Mouse (Mus musculus): Measurements from ENCODE around the gene Lipo3. TPM values are rescaled to one million over a fixed set of nuclear protein-coding genes. Genes with fewer than 3 reads are reported as not detected.
"Not testable (repeated sequence)": the region's sequence is repeated elsewhere in the genome, so short reads cannot be mapped to it uniquely, and the experiment has no call there.

Lipo3 gene
- 1 to 10 TPM; 4.7 to 5.1 TPM for total RNA-seq (2021)
- long read RNA-seq, partial matches to known transcripts, result 0 of 8 reads
- long read RNA-seq, other reads (novel, unspliced or antisense), result 5 of 8 reads

GRCm38 (mm10) chr19:33761287-33762086, at the start of gene Lipo3:
Gene Lipo3 (minus strand): TSS chr19:33761951.
- peak; percentile 1 to 19 for DNase-seq (ENCODE audit: low spot score in 2 of 2)

GRCm38 (mm10) chr19:33787359-33787758, 25.6 kb upstream of the Lipo3 start, which contains the start of gene Lipo1:
Gene Lipo1 (minus strand): TSS chr19:33787459.
- DNase-seq (ENCODE audit: low spot score in 2 of 2), result not testable (repeated sequence)

DNA sequence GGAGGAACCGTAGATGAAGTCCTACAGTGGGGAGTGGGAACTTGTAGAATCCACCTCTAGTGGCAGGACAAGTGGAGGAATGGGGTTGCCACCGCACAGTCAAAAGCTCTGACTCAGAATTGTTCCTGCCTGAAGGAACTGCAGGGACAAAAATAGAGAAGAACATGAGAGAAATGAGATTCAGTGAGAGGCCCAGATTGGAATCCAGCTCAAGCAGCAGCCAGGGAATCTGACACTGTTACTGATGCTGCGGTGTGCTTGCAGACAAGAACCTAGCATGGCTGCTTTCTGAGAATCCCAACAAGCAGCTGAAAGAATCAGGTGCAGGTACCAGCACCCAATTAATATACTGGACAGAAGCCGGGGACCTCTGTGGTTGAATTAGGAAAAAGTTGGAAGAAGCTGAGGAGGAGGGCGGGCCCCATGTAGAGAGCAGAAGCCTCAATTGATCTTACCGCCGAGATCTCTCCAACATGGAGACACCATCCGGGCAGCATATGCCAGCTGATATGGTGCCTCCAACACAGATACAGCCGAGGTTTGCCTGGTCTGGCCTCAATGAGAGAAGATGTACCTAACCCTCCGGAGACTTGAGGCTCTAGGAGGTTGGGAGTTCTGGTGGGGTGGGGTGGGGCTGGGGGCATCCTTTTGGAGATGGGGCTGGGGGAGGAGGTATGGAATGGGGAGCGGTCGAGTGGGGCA, 25.0 kb upstream of the Lipo3 start:
- DNase-seq (ENCODE audit: low spot score in 2 of 2), result peak in 1 of 2 experiments; percentile 8

DNA sequence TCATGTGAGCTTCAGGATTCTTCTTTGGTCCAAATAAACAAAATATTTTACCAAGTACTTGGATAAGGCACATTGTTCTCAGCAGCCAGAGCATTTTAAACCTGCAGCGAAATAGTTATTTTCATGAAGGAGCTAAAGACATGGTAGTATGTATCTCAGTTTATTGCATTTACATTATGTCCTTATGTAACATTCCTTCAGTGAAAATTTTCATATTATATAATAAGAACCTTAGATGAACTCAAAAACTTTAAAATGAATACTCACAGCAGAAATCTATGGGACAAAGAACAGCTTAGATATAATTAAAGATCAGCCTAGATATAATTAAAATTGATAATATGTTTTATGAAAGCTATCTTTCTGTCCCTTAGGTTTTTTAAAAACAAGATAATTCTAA, 10.5 kb downstream of the Lipo3 start, which contains the start of gene Lipo2:
TSS of gene Lipo2 (minus strand) at position 101 of the 400 bp plus-strand sequence.
- not testable (repeated sequence) for DNase-seq (ENCODE audit: low spot score in 2 of 2)

DNA sequence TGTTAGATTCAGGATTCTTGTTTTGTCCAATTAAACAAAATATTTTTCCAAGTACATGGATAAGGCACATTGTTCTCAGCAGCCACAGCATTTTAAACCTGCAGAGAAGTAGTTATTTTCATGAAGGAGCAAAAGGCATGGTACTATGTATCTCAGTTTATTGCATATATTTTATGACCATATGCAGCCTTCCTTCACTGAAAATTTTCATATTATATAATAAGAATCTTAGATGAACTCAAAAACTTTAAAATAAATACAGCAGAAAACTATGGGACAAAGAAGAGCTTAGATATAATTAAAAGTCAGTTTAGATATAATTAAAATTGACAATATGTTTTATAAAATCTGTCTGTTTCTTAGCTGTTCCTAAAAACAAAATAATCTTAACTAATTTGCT, 136.6 kb downstream of the Lipo3 start, which contains the start of gene Gm8978:
TSS of gene Gm8978 (minus strand) at position 101 of the 400 bp plus-strand sequence.
- not testable (repeated sequence) for DNase-seq (ENCODE audit: low spot score in 2 of 2)

DNA sequence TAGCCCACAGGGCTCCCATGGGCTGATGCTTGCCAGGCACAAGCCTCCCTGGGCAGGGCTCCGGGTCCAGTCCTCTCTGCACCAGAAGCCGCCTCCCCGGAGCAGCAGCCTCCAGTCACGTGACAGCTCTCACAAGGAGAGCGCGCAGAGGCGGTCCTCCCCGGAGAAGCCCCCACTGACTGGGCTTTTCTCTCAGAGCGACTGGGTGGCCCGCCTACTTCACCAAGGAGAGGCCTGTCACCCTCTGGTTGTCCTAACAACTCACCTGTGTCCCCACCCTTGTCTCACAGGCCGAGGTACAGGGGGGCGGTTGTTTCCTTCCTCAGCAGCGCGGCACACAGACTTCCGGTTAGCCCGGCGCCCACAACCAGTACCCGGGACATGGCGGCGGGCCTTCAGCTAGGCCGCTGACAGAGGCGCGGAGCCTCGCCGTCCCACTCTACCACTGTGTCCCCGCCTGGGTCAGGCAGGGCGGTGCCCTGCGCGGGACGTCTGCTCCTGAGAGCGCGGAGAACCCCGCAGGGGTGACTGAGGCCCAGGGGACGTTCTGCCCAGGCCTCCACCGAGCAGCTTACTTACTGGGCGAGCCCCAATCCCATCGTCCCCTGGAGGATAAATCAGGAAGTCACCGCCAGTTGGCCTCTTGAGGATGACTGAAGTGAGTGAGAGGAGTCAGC, 172.0 kb downstream of the Lipo3 start:
- DNase-seq (ENCODE audit: low spot score in 2 of 2), result peak; percentile 32 to 67

DNA sequence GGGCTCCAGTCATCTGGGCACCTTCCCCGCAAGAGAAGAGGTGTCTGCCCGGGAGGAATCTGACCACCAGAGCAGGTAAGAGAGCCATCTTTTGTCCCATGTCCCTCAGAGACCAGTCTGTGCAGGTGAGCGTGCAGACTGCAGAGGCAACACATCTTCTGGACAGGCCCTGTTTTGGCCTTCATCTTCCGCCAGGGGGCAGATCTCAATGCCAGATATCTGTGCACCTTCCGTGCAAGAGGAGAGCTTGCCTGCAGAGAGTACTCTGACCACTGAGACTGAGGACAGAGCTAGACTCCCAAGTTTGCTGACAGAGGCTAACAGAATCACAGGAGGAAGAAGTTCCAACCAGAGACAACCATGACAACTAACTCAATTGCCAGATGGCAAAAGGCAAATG, 193.2 kb downstream of the Lipo3 start:
- DNase-seq (ENCODE audit: low spot score in 2 of 2), result not testable (repeated sequence)

DNA sequence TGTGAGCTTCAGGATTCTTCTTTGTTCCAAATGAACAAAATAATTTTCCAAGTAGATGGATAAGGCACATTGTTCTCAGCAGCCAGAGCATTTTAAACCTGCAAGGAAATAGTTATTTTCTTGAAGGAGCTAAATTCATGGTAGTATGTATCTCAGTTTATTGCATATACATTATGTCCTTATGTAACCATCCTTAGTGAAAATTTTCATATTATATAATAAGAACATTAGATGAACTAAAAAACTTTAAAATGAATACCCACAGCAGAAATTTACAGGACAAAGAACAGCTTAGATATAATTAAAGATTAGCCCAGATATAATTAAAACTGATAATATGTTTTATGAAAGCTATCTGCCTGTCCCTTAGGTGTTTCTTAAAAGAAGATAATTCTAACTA, 244.1 kb downstream of the Lipo3 start, which contains the start of gene Lipo4:
TSS of gene Lipo4 (minus strand) at position 101 of the 400 bp plus-strand sequence.
- no peak for DNase-seq (ENCODE audit: low spot score in 2 of 2)

Small RNAs within 50 kb of the gene (microRNA-seq; reads per million reads assigned to microRNA genes)
- gene Gm27440, result 0 reads per million in 2 experiments

Other genes starting within 250 kb of the Lipo3 start
- gene Lipo4, start 244.2 kb downstream of the Lipo3 start, total RNA-seq (2021), result under 1 TPM in 1 of 2 experiments, not detected in 1; 0.13 TPM
- gene Gm8978, start 136.7 kb downstream of the Lipo3 start, total RNA-seq (2021), result not detected
- under 1 TPM in 1 of 2 experiments, not detected in 1; 0.20 TPM for gene Lipo2, start 10.6 kb downstream of the Lipo3 start, total RNA-seq (2021)
- not detected for gene Lipo1, start 25.5 kb upstream of the Lipo3 start, total RNA-seq (2021)
- gene Lipf, start 199.2 kb upstream of the Lipo3 start, total RNA-seq (2021), result not detected
- gene Lipk, start 246.3 kb upstream of the Lipo3 start, total RNA-seq (2021), result not detected

Measured in layer of hippocampus, adult 18-20 months (tissue).